Comparison of ENCODE assay signal across 19 mouse cellular contexts in the genomic region with DNA sequence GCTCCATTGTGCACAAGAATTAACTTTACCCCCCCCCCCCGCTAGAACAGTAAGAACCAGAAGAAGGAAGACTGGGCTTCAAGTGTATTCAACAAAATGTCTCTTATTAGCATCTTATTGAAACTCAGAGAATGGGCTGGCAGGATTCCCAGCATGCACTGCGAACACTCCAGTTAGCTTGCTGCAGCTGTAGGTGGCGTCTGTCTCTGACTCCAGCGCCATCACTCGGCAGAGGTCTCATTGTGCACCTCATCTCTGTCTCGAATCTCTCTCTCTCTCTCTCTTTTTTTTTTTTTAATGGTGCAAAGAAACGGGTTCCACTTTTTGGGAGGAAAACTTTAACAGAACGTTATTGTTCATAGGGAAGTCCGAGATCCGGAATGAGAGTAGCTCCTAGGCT.
DNase-seq lines count a peak whose midpoint lies in the region; TF ChIP-seq lines count a peak whose summit lies in the region.
"Had no signal": no experiment of that assay in that cellular context is flagged by ENCODE, and none has a peak within 500 bp of the region (broad histone marks: within the 10 kb centered on the region; RNA-seq: fewer than 3 reads in every experiment).

No protein-coding gene starts in this region.

- intact Hi-C loops in left cerebral cortex, adult 2 months (cut with DNase I): loop anchor here (10.0 kb wide), 1 partner anchor 179 kb away; no protein-coding TSS in a partner anchor

- no peak overlapping the region for H3K4me3 ChIP-seq in left cerebral cortex, adult 2 months
- H3K4me3 ChIP-seq: embryonic facial prominence, embryonic 15.5 days; heart, adult 2 months; neural tube, embryonic 12.5 days had no signal

- H3K27ac ChIP-seq in left cerebral cortex, adult 2 months: no peak overlapping the region
- H3K27ac ChIP-seq: embryonic facial prominence, embryonic 15.5 days; heart, adult 2 months; neural tube, embryonic 12.5 days had no signal

- TF ChIP-seq CTCF in left cerebral cortex, adult 2 months (IDR thresholded peaks at IDR 0.05): peak; percentile 14

- no peak for DNase-seq in left cerebral cortex, adult 2 months (ENCODE audit: extremely low spot score in 1 of 2, low spot score in 2 of 2)
- no peak for DNase-seq in left cerebral cortex, adult 8-10 months (ENCODE audit: low spot score in 2 of 2)
- peak; percentile 59 to 62 for DNase-seq in right cerebral cortex, postnatal 10 days (ENCODE audit: low spot score in 2 of 2)
- DNase-seq in right cerebral cortex, postnatal 25 days: no peak
- DNase-seq in NIH3T3 (ENCODE audit: low read depth): peak; percentile 1
- peak; percentile 31 to 45 for DNase-seq in layer of hippocampus, postnatal 10 days (ENCODE audit: low spot score in 2 of 2)
- no peak for DNase-seq in frontal cortex, postnatal 10 days (ENCODE audit: low spot score in 2 of 2)
- no peak for DNase-seq in urinary bladder, postnatal 14 days (ENCODE audit: low spot score)
- DNase-seq: adrenal gland, postnatal 36 days; cerebellum, adult 2 months; cerebellum, postnatal 36 days; gastrocnemius, postnatal 10 days; heart, adult 2 months; heart, postnatal 36 days; lung, adult 18-20 months; lung, postnatal 36 days; thymus, postnatal 25 days had no signal

Comparison
In these comparisons a context has a peak if more than half of its experiments do, and no peak if none do; other contexts are left out.
1. DNase-seq: peak in right cerebral cortex, postnatal 10 days (2 of 2), NIH3T3 (single experiment) and layer of hippocampus, postnatal 10 days (2 of 2); none in left cerebral cortex, adult 2 months (0 of 2), left cerebral cortex, adult 8-10 months (0 of 2), right cerebral cortex, postnatal 25 days (single experiment), frontal cortex, postnatal 10 days (0 of 2) and urinary bladder, postnatal 14 days (single experiment).